Mouse (Mus musculus): ENCODE data around the gene Cant1.

GRCm38 (mm10) chr11:118405311-118405710 lies 13.6 kb downstream of the Cant1 start:
- TF ChIP-seq CTCF (IDR thresholded peaks at IDR 0.05; ENCODE audit: low read depth) (no peak), EP300 (IDR thresholded peaks at IDR 0.05; ENCODE audit: low read depth) (no peak)
